ENCODE assay signal across 26 mouse cellular contexts in the genomic region with DNA sequence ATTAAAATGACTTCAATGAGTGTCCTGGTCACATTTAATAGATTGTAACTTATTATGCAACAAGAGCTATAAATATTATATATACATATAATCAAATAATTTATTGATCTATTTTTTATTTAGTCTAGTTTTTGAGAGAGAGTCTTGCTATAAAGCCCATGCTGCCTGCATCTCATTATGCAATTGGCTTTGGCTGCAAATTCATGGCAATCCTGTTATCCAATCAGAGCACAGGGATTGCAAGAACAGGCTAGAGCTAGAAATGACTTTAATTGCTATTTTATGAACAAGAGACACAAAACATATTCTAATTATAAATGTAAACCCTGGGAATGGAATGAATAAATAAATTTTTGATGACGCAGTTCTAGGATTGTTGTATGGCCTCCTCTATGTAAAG.
"Had no signal": no experiment of that assay in that cellular context is flagged by ENCODE, and none has a peak within 500 bp of the region (broad histone marks: within the 10 kb centered on the region; RNA-seq: fewer than 3 reads in every experiment).

No protein-coding gene starts in this region.

- ATAC-seq: forebrain, embryonic 15.5 days; forebrain, embryonic 16.5 days had no signal

- DNase-seq: cerebellum, adult 2 months; cerebellum, adult 8-10 months; cerebellum, adult 9-10 months; cerebellum, adult 9-11 months; cerebellum, postnatal 10 days; cerebellum, postnatal 14 days; cerebellum, postnatal 25 days; cerebellum, postnatal 36 days; embryo, embryonic 11 days; gastrocnemius, adult 2 months; gastrocnemius, postnatal 10 days; gastrocnemius, postnatal 14 days; gastrocnemius, postnatal 25 days; gastrocnemius, postnatal 36 days; heart, adult 11 months; heart, adult 18-20 months; heart, adult 2 months had no signal

- H3K4me2 ChIP-seq: embryonic facial prominence, embryonic 12.5 days; embryonic facial prominence, embryonic 13.5 days; embryonic facial prominence, embryonic 15.5 days; forebrain, embryonic 12.5 days; forebrain, embryonic 15.5 days had no signal

- H3K9me3 ChIP-seq: embryonic facial prominence, embryonic 10.5 days; embryonic facial prominence, embryonic 12.5 days; embryonic facial prominence, embryonic 13.5 days; embryonic facial prominence, embryonic 15.5 days; forebrain, embryonic 12.5 days; forebrain, embryonic 15.5 days; heart, embryonic 10.5 days had no signal

- H3K27ac ChIP-seq: embryonic facial prominence, embryonic 10.5 days; embryonic facial prominence, embryonic 12.5 days; embryonic facial prominence, embryonic 13.5 days; embryonic facial prominence, embryonic 15.5 days; forebrain, embryonic 12.5 days; forebrain, embryonic 15.5 days; gastrocnemius, adult 2 months; heart, adult 2 months; heart, embryonic 10.5 days had no signal

- H3K27me3 ChIP-seq: embryonic facial prominence, embryonic 12.5 days; embryonic facial prominence, embryonic 13.5 days; embryonic facial prominence, embryonic 15.5 days; forebrain, embryonic 12.5 days; forebrain, embryonic 15.5 days had no signal

- H3K9ac ChIP-seq: embryonic facial prominence, embryonic 12.5 days; embryonic facial prominence, embryonic 13.5 days; embryonic facial prominence, embryonic 15.5 days; forebrain, embryonic 12.5 days; forebrain, embryonic 15.5 days had no signal

- H3K36me3 ChIP-seq: embryonic facial prominence, embryonic 10.5 days; embryonic facial prominence, embryonic 12.5 days; embryonic facial prominence, embryonic 13.5 days; embryonic facial prominence, embryonic 15.5 days; forebrain, embryonic 12.5 days; forebrain, embryonic 15.5 days; heart, embryonic 10.5 days had no signal

- H3K4me1 ChIP-seq: embryonic facial prominence, embryonic 10.5 days; embryonic facial prominence, embryonic 12.5 days; embryonic facial prominence, embryonic 13.5 days; embryonic facial prominence, embryonic 15.5 days; forebrain, embryonic 12.5 days; forebrain, embryonic 15.5 days; heart, embryonic 10.5 days had no signal

- H3K4me3 ChIP-seq: embryonic facial prominence, embryonic 10.5 days; embryonic facial prominence, embryonic 12.5 days; embryonic facial prominence, embryonic 13.5 days; embryonic facial prominence, embryonic 15.5 days; erythroblast, embryonic 14.5 days; forebrain, embryonic 12.5 days; forebrain, embryonic 15.5 days; gastrocnemius, adult 2 months; heart, adult 2 months; heart, embryonic 10.5 days had no signal
